Mouse (Mus musculus): ENCODE measurements around the gene Ank2.

GRCm38 (mm10) chr3:127161998-127162712, 337.0 kb downstream of the Ank2 start:
- TF ChIP-seq POLR2A (IDR thresholded peaks at IDR 0.05; ENCODE audit: low read depth, low read length) (no peak), CTCF (IDR thresholded peaks at IDR 0.05; ENCODE audit: extremely low read depth, insufficient read length, insufficient replicate concordance, low read depth, low read length) (no peak)

Measured in small intestine, adult 2 months (tissue).